Mouse (Mus musculus) splenic B cell, adult 2 months (primary cell): ENCODE data around the gene 4930402H24Rik.
A peak's percentile ranks its signal among the peaks of the same experiment; 100 is the strongest.

Experiments used
- DNase-seq: peaks from one replicate; pipeline ENCODE4 v3.0.0-alpha.2; 2011; ENCODE audit warnings: low read depth, low spot score
- H3K27me3 ChIP-seq: 2 replicates; pipeline ENCODE4 v1.6.1; 2012; ENCODE audit warnings: mild to moderate bottlenecking, low read length, moderate library complexity, mixed read lengths; ENCODE audit not compliant: control insufficient read depth, poor library complexity, insufficient read depth, severe bottlenecking
- H3K36me3 ChIP-seq: 2 replicates; pipeline ENCODE4 v1.6.1; 2012; ENCODE audit warnings: mild to moderate bottlenecking, low read length, moderate library complexity, mixed read lengths; ENCODE audit not compliant: control insufficient read depth, poor library complexity, insufficient read depth, severe bottlenecking

4930402H24Rik gene

DNA sequence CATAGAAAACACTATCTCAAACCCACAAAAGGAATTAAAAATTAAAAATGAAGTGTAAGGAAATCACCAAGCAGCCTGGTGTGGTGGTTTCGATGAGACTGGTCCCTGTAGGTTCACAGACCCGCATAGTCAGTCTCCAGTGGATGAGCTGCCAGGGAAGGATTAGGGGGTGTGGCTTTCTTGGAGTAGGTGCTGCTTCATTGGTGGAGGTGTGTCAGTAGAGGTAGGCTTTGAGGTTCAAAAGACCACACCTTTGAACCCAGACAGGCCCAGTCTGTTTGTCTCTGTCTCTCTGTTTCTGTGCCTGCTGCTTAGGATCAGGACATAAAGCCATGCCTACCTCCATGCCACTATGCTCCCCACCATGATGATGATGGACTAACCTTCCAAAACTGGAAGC is 7.4 kb downstream of the 4930402H24Rik start:
- DNase-seq, result no peak
- Histone ChIP-seq H3K27me3 (no peaks in the 10 kb centered on the region), H3K36me3 (no peaks in the 10 kb centered on the region)

GRCm38 (mm10) chr2:130897856-130898255 is 8.3 kb downstream of the 4930402H24Rik start:
- H3K36me3 ChIP-seq, result no peaks in the 10 kb centered on the region
- no peaks in the 10 kb centered on the region for H3K27me3 ChIP-seq
- no peak for DNase-seq

DNA sequence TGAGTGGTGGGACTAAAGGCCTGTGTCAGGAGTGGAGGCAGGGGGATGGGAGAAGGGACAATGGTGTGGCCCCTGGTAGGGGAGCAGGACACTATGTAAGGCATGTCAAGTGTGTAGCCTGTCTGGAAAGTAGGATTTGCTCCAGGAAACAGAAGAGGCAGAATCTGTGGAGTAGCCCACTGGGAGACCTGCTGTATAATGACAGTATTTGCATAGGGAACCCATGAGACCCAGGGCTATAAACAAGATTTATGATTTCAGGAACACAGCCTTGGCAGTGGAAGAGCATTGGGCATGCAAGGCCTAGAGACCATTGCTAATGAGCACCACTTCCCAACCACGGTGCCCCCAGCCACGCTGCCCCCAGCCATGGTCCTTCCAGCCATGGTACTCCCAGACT is 9.3 kb downstream of the 4930402H24Rik start:
- Histone ChIP-seq H3K36me3 (0 out of 2 replicates have a peak, but pooled peaks cover under 1% of the 10 kb centered on the region), H3K27me3 (no peaks in the 10 kb centered on the region)
- DNase-seq, result no peak

GRCm38 (mm10) chr2:130887456-130887855 is 18.8 kb downstream of the 4930402H24Rik start:
- no peak for DNase-seq
- 0 out of 2 replicates have a peak, but pooled peaks cover 4% of the 10 kb centered on the region for H3K36me3 ChIP-seq
- no peaks in the 10 kb centered on the region for H3K27me3 ChIP-seq

DNA sequence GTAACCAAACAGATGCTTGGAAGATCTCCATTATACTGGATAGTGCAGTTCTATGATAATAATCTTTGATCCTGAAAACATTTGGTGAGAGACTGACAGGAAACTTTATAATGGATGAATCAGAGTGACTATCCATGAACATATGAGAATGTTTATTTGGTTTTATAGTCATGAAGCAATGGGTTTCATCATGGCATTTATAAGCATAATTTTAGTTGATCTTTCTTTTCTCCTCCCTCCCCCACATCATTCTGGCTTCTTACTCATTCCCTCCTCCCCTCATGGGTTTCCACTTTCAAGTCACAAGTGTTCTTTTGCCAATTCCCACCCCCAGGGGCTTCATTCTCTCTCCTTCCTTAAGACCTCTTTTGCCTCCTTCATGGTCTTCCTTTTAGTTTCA is 19.2 kb downstream of the 4930402H24Rik start:
- no peak for DNase-seq
- Histone ChIP-seq H3K27me3 (no peaks in the 10 kb centered on the region), H3K36me3 (0 out of 2 replicates have a peak, but pooled peaks cover 4% of the 10 kb centered on the region)

GRCm38 (mm10) chr2:130877376-130877775 is 28.8 kb downstream of the 4930402H24Rik start:
- no peak for DNase-seq
- no peaks in the 10 kb centered on the region for H3K36me3 ChIP-seq
- H3K27me3 ChIP-seq, result no peaks in the 10 kb centered on the region

DNA sequence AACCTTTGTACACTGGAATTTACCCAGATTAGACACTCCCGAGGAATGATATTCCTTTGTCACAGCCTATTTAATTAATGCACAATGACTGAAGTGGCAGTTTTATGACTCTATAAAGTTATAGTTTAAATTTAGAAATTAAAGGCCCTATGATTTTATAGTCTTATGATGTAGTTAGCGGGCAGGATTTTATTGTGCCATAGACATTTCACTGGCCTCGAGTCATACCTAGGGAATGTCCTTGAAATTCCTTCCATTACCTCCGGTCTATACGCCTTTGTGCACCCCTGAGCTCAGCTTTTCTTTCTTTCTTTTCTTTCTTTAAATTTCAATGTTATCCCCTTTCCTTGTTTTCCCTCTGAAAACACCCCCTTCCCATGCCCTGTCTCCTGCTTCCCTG is 35.3 kb downstream of the 4930402H24Rik start:
- Histone ChIP-seq H3K27me3 (no peaks in the 10 kb centered on the region), H3K36me3 (no peaks in the 10 kb centered on the region)
- DNase-seq, result no peak

GRCm38 (mm10) chr2:130862091-130862490 is 44.1 kb downstream of the 4930402H24Rik start:
- no peak for DNase-seq
- no peaks in the 10 kb centered on the region for H3K36me3 ChIP-seq
- no peaks in the 10 kb centered on the region for H3K27me3 ChIP-seq

DNA sequence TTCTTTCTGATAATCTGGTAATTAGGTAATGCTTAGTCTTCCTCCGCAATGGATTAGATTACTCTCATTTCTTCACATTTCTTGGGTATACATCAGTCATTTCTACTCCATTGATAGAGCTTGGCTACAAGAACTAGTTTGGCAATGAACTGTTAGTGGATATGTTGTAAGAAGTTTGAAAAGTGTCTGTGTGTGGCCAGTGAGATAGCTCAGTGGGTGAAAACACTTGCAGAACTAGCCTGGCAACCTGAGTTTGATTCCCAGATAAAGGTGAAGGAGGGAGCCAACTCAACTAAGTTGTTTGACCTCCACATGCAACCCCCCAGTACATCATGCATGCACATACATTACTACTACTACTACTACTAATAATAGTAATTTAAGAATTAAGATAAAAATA is 53.2 kb downstream of the 4930402H24Rik start:
- Histone ChIP-seq H3K36me3 (no peaks in the 10 kb centered on the region), H3K27me3 (no peaks in the 10 kb centered on the region)
- no peak for DNase-seq

- DNase-seq, result no peak
- Histone ChIP-seq H3K36me3 (no peaks in the 10 kb centered on the region), H3K27me3 (no peaks in the 10 kb centered on the region)
Observed at GRCm38 (mm10) chr2:130851363-130852246, 54.6 kb downstream of the 4930402H24Rik start.

GRCm38 (mm10) chr2:130849688-130850087 is 56.5 kb downstream of the 4930402H24Rik start:
- DNase-seq, result no peak
- H3K27me3 ChIP-seq, result no peaks in the 10 kb centered on the region
- H3K36me3 ChIP-seq, result no peaks in the 10 kb centered on the region

DNA sequence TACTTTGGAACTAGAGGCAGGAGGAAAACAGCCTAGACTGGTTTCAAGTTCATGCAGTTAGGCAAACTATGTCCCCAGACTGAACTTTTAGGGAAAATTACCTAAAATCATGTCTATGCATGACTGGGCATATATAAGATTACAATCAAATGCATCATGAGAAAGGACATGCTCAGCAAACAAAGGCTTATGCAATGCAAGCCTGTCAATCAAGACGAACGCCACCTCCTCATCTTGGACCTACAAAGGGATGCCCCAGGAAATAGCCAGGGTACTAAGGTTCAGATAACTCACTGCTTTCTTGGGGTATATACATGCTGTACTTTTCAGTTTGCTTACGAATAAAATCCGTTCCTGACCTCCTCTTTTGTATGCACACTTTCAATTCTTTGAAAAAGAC is 57.9 kb downstream of the 4930402H24Rik start:
- no peaks in the 10 kb centered on the region for H3K36me3 ChIP-seq
- no peak for DNase-seq
- no peaks in the 10 kb centered on the region for H3K27me3 ChIP-seq

- DNase-seq, result no peak
Observed at GRCm38 (mm10) chr2:130843623-130844022, 62.6 kb downstream of the 4930402H24Rik start.

GRCm38 (mm10) chr2:130840846-130841245 is 65.4 kb downstream of the 4930402H24Rik start:
- DNase-seq, result peak; percentile 35
- no peaks in the 10 kb centered on the region for H3K36me3 ChIP-seq

More at GRCm38 (mm10) chr2:130843623-130844022, 62.6 kb downstream of the 4930402H24Rik start:
- no peaks in the 10 kb centered on the region; the same call in 1 of the 2 replicates for H3K27me3 ChIP-seq
- H3K36me3 ChIP-seq, result no peaks in the 10 kb centered on the region

GRCm38 (mm10) chr2:130839874-130840661 is 66.1 kb downstream of the 4930402H24Rik start:
- no peaks in the 10 kb centered on the region for H3K36me3 ChIP-seq
- DNase-seq, result peak; percentile 71

More at GRCm38 (mm10) chr2:130840846-130841245, 65.4 kb downstream of the 4930402H24Rik start:
- no peaks in the 10 kb centered on the region; the same call in 1 of the 2 replicates for H3K27me3 ChIP-seq

More at GRCm38 (mm10) chr2:130839874-130840661, 66.1 kb downstream of the 4930402H24Rik start:
- H3K27me3 ChIP-seq, result no peaks in the 10 kb centered on the region; the same call in 1 of the 2 replicates
